Mouse (Mus musculus): Measurements from ENCODE around the gene Prr12. TPM values are rescaled to one million over a fixed set of nuclear protein-coding genes. Genes with fewer than 3 reads are reported as not detected.
"Not testable (repeated sequence)": the region's sequence is repeated elsewhere in the genome, so short reads cannot be mapped to it uniquely, and the experiment has no call there.

Gene Prr12
- 1.6 and 1.7 TPM in 2 replicates for polyA plus RNA-seq (2015; fragmentation: Nextera tagmentation; extraction: Ambion mirVana)

DNA sequence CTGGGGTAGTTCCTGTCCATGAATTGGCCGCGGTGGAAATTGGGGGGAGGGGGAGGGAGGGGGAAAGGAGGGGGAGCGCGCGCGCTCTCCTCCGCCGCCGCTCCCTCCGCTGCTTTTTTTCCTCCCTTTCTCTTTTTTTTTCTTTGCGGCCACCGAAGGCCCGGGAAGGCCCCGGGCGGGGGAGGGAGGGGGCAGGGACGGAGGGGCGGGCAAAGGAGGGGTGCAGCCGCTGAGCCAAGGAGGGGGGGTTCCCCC, at the start of gene Prr12:
TSS of gene Prr12 (minus strand) at position 20 of the 255 bp plus-strand sequence.
- peak; percentile 18; the same call in 1 of the 2 replicates for ATAC-seq
- Histone ChIP-seq H3K27me3 (ENCODE audit: insufficient read depth, low read length) (no peaks in the 10 kb centered on the region), H3K36me3 (replicated peaks; ENCODE audit: insufficient read depth, low read length) (peaks cover 22% of the 10 kb centered on the region), H3K9me3 (ENCODE audit: low read length) (no peaks in the 10 kb centered on the region), H3K9ac (replicated peaks) (peak within 1 kb of the TSS; percentile 77), H3K4me3 (ENCODE audit: low read depth, low read length) (peak within 1 kb of the TSS; percentile 93), H3K4me1 (ENCODE audit: insufficient read depth) (peaks cover 29% of the 10 kb centered on the region), H3K27ac (ENCODE audit: low read depth) (peak within 1 kb of the TSS; percentile 96), H3K4me2 (ENCODE audit: low read depth, low read length) (peak within 1 kb of the TSS; percentile 94)
- TF ChIP-seq CTCF (IDR thresholded peaks at IDR 0.05; ENCODE audit: low read depth), result no peak
- TF ChIP-seq EP300 (IDR thresholded peaks at IDR 0.05; ENCODE audit: low read depth), result no peak
- WGBS (ENCODE audit: insufficient replicate concordance), result no CpG with 5 or more reads among the region's 18 CpGs
- no peak for DNase-seq

DNA sequence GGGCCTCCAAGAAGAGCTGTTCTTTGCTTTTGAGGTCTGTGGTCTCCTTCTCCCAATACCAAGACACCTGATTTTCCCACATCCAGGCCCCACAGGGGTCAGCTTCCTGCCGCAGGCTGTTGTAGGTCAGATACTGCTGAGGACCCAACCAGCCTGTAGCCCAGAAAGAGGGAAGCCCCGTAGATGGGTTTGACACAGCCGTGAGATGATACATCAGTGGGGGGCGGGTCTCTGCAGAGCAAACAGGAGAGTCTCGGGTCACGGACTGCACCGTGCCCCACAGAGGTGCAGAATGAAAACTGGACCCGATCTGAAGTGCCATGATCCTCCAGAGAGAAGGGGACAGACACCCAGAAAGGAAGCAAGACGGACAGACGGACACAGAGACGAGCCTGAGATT, 49.8 kb upstream of the Prr12 start:
- Histone ChIP-seq H3K27me3 (ENCODE audit: insufficient read depth, low read length) (no peaks in the 10 kb centered on the region), H3K27ac (ENCODE audit: low read depth) (no peak overlapping the region), H3K4me1 (ENCODE audit: insufficient read depth) (peaks cover 15% of the 10 kb centered on the region), H3K9ac (replicated peaks) (peak overlapping the region; percentile 70), H3K4me3 (ENCODE audit: low read depth, low read length) (peak overlapping the region; percentile 53), H3K9me3 (ENCODE audit: low read length) (no peaks in the 10 kb centered on the region), H3K36me3 (replicated peaks; ENCODE audit: insufficient read depth, low read length) (no peaks in the 10 kb centered on the region), H3K4me2 (ENCODE audit: low read depth, low read length) (peak overlapping the region; percentile 75)
- DNase-seq, result no peak
- no peak for ATAC-seq
- TF ChIP-seq CTCF (IDR thresholded peaks at IDR 0.05; ENCODE audit: low read depth) (no peak), EP300 (IDR thresholded peaks at IDR 0.05; ENCODE audit: low read depth) (no peak)
- 42% methylated on average over 11 of the region's 11 CpGs for WGBS (ENCODE audit: insufficient replicate concordance)

DNA sequence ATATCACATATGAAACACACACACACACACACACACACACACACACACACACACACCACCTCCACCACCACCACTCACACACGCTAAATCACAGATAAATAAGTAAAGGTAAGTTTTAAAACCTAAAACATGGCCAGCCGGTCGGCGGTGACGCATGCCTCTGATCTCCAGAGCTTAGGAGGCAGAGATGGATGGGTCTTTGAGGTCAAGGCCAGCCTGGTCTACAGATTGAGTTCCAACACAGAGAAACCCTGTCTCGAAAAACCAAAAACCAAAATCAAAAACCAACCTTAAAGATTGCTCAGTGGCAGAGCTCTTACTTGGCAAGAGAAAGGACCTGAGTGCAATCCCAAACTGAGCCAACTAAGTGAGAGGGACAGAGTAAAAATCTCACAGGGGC, 47.4 kb upstream of the Prr12 start:
- ATAC-seq (no peak), DNase-seq (no peak)
- Histone ChIP-seq H3K9me3 (ENCODE audit: low read length) (no peaks in the 10 kb centered on the region), H3K27me3 (ENCODE audit: insufficient read depth, low read length) (no peaks in the 10 kb centered on the region), H3K27ac (ENCODE audit: low read depth) (no peak overlapping the region), H3K9ac (replicated peaks) (no peak overlapping the region), H3K4me1 (ENCODE audit: insufficient read depth) (peaks cover 15% of the 10 kb centered on the region), H3K4me2 (ENCODE audit: low read depth, low read length) (no peak overlapping the region), H3K4me3 (ENCODE audit: low read depth, low read length) (no peak overlapping the region), H3K36me3 (replicated peaks; ENCODE audit: insufficient read depth, low read length) (no peaks in the 10 kb centered on the region)
- WGBS (ENCODE audit: insufficient replicate concordance), result 77% methylated on average over 6 of the region's 6 CpGs
- TF ChIP-seq EP300 (IDR thresholded peaks at IDR 0.05; ENCODE audit: low read depth), result no peak
- no peak for TF ChIP-seq CTCF (IDR thresholded peaks at IDR 0.05; ENCODE audit: low read depth)

DNA sequence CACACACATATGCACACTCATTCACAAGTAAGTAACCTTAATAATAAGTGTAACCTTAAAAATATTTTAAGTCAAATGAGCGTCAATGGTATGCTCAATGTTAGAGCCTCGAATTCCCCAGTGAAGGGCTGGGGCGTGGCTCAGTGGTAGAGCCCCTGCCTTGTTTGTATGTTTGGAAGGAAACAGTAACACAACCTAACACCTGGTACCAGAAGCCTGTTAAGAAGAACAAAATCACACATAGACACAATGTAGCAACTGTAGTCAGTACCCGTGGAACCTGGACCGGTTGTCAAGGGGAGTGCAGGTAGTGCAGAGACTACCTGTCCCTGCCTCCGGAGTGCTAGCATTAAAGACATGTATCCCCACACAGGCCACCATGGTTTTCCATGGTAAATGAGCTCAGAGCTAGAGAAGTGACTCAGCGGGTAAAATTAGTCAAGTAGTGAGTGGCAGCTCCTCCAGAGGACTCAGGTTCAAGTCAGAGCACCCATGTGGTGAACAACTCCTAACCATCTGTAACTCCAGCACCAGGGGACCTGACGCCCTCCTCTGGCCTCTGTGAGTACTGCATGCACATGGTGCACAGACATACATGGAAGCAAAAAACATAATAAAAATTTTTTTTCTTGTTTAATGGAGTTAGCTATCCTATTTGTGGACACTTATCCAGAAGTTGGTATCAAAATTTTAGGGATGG, 46.0 kb upstream of the Prr12 start:
- TF ChIP-seq CTCF (IDR thresholded peaks at IDR 0.05; ENCODE audit: low read depth) (peak; percentile 51), EP300 (IDR thresholded peaks at IDR 0.05; ENCODE audit: low read depth) (no peak)
- DNase-seq (no peak), ATAC-seq (no peak)
- Histone ChIP-seq H3K27ac (ENCODE audit: low read depth) (no peak overlapping the region), H3K9ac (replicated peaks) (no peak overlapping the region), H3K36me3 (replicated peaks; ENCODE audit: insufficient read depth, low read length) (no peaks in the 10 kb centered on the region; the same call in 1 of the 2 replicates), H3K4me3 (ENCODE audit: low read depth, low read length) (no peak overlapping the region), H3K4me2 (ENCODE audit: low read depth, low read length) (no peak overlapping the region), H3K4me1 (ENCODE audit: insufficient read depth) (peaks cover 8% of the 10 kb centered on the region), H3K9me3 (ENCODE audit: low read length) (no peaks in the 10 kb centered on the region), H3K27me3 (ENCODE audit: insufficient read depth, low read length) (no peaks in the 10 kb centered on the region)
- WGBS (ENCODE audit: insufficient replicate concordance), result 83% methylated on average over 8 of the region's 8 CpGs

DNA sequence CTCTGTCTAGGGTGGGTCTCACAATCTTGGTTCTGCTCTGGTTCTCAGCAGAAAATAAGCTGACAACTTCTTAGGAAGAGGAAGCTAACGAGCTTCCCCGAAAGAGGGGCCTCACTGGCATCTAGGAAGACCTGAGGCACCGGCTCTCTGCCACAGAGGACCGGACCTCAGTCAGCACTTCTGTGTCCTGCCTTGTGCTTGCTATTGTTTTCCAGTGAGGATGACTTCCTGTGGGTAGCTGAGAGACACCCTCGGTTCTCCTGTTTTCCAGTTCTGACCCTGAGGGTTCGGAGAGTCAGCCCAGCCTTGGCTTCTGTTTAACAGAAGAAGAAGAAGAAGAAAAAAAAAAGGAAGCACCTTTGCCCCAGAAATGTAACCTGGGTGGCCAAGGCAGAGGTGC, 44.8 kb upstream of the Prr12 start:
- no peak for DNase-seq
- H3K4me2 ChIP-seq (ENCODE audit: low read depth, low read length), result 0 out of 2 replicates have a peak overlapping the region, but pooled peaks have one; percentile 4
- WGBS (ENCODE audit: insufficient replicate concordance), result 21% methylated on average over 6 of the region's 6 CpGs

DNA sequence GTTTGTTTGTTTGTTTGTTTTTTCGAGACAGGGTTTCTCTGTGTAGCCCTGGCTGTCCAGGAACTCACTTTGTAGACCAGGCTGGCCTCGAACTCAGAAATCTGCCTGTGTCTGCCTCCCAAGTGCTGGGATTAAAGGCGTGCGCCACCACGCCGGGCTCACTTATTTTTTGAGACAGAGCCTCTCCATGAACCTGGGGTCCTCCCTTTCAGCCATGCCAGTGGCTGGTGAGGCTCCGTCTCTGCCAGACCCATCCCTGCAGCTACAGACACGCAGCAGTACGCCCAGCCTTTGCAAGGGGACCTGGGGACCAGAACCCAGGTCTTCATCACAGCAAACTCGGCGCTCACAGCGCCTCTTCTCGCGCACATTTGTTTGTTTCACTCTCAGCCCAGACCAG, 43.3 kb upstream of the Prr12 start:
- DNase-seq; H3K27ac ChIP-seq (ENCODE audit: low read depth); H3K4me3 ChIP-seq (ENCODE audit: low read depth, low read length); H3K9ac ChIP-seq (replicated peaks); H3K27me3 ChIP-seq (ENCODE audit: insufficient read depth, low read length); H3K36me3 ChIP-seq (replicated peaks; ENCODE audit: insufficient read depth, low read length); H3K9me3 ChIP-seq (ENCODE audit: low read length); H3K4me2 ChIP-seq (ENCODE audit: low read depth, low read length); ATAC-seq: not testable (repeated sequence)
- H3K4me1 ChIP-seq (ENCODE audit: insufficient read depth), result peaks cover 12% of the 10 kb centered on the region; the same call in 1 of the 2 replicates
- 90% methylated on average over 14 of the region's 14 CpGs for WGBS (ENCODE audit: insufficient replicate concordance)

More for the DNA sequence above, 44.8 kb upstream of the Prr12 start:
- Histone ChIP-seq H3K27me3 (ENCODE audit: insufficient read depth, low read length) (no peaks in the 10 kb centered on the region), H3K9ac (replicated peaks) (no peak overlapping the region), H3K36me3 (replicated peaks; ENCODE audit: insufficient read depth, low read length) (no peaks in the 10 kb centered on the region; the same call in 1 of the 2 replicates), H3K27ac (ENCODE audit: low read depth) (peak overlapping the region; percentile 62), H3K4me1 (ENCODE audit: insufficient read depth) (peaks cover 12% of the 10 kb centered on the region), H3K9me3 (ENCODE audit: low read length) (no peaks in the 10 kb centered on the region), H3K4me3 (ENCODE audit: low read depth, low read length) (no peak overlapping the region)
- ATAC-seq, result peak; percentile 52; the same call in 1 of the 2 replicates
- no peak for TF ChIP-seq CTCF (IDR thresholded peaks at IDR 0.05; ENCODE audit: low read depth)
- TF ChIP-seq EP300 (IDR thresholded peaks at IDR 0.05; ENCODE audit: low read depth), result peak; percentile 31; the same call in 1 of the 2 replicates

All from liver, postnatal 0 days (tissue).